Mouse (Mus musculus) adrenal gland, postnatal 4 days (tissue): ENCODE data around the gene Gm13283. TPM values are rescaled to one million over a fixed set of nuclear protein-coding genes. Genes with fewer than 3 reads are reported as not detected.
A peak's percentile ranks its signal among the peaks of the same experiment; 100 is the strongest.
"Not testable (repeated sequence)": the region's sequence is repeated elsewhere in the genome, so short reads cannot be mapped to it uniquely, and the experiment has no call there.

Experiments used
- DNase-seq, 2 experiments: peaks; one replicate each; pipeline ENCODE4 v3.0.0; 2021 to 2022; ENCODE audit warnings: low spot score in 2 of 2, mixed read lengths in 2 of 2
- total RNA-seq, 2 experiments: library from RNA; stranded (reverse); gene quantifications; 2 replicates each; pipeline ENCODE4 v1.2.3; 2021

Gene Gm13283
- total RNA-seq, 2 experiments from 2014 or later: not detected

DNA sequence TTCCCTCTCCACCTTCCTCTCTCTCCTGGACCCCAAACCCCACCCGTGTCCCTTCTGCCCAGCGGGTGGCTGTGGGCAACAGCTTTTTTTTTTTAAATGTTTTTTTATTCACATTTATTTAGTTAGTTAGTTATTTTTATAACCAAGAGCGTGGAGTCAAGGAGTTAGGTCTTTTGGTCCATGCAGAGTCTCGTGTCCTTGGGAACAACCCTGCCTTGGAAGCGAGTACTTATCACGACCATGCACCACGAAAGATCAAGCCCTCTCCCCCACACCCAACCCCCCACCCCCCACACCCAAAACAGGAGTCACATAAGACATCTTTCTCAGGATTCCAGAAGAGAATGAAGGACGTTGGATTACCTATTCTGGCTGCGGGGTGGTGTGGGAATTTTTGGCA is 2.4 kb downstream of the Gm13283 start:
- peak in 1 of 2 experiments; percentile 16 for DNase-seq

DNA sequence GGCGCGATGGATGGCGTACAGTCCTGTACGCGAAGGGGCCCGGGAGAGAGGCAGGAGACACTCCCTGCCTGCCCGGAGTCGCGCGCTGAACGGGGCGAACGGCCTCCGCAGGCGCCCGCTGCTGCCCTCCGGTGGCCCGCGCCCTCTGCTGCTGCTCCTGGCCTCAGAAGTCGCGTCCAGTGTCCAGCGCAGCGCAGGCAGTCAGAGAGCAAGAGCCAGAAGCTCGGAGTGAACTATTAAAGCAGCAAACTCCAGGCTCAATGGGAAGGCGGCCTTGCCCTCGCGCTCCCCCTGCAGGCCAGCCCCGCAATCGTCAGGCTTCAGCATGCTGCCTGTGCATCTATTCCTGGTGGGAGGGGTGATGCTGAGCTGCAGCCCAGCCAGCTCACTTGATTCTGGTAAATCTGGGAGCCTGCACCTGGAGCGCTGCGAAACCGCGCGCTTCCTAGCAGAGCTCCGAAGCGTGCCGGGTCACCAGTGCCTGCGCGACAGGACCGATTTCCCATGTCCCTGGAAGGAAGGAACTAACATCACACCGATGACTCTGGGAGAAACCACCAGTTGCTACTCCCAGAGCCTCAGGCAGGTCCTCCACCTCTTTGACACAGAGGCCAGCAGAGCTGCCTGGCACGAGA is 3.6 kb downstream of the Gm13283 start:
- DNase-seq: peak in 1 of 2 experiments; percentile 18

- not testable (repeated sequence) for DNase-seq
These were observed 13.6 kb downstream of the Gm13283 start, which contains the start of gene Gm13290 for GRCm38 (mm10) chr4:88773534-88773933. TSS of gene Gm13290 (plus strand) at chr4:88773834.

DNA sequence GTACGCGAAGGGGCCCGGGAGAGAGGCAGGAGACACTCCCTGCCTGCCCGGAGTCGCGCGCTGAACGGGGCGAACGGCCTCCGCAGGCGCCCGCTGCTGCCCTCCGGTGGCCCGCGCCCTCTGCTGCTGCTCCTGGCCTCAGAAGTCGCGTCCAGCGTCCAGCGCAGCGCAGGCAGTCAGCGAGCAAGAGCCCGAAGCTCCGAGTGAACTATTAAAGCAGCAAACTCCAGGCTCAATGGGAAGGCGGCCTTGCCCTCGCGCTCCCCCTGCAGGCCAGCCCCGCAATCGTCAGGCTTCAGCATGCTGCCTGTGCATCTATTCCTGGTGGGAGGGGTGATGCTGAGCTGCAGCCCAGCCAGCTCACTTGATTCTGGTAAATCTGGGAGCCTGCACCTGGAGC is 16.7 kb downstream of the Gm13283 start, which contains the start of gene Gm13289:
Gene Gm13289 (plus strand): TSS at position 301 of the 400 bp plus-strand sequence.
- not testable (repeated sequence) for DNase-seq

DNA sequence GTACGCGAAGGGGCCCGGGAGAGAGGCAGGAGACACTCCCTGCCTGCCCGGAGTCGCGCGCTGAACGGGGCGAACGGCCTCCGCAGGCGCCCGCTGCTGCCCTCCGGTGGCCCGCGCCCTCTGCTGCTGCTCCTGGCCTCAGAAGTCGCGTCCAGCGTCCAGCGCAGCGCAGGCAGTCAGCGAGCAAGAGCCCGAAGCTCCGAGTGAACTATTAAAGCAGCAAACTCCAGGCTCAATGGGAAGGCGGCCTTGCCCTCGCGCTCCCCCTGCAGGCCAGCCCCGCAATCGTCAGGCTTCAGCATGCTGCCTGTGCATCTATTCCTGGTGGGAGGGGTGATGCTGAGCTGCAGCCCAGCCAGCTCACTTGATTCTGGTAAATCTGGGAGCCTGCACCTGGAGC is 19.6 kb downstream of the Gm13283 start, which contains the start of gene Gm13272:
Gene Gm13272 (plus strand): TSS at position 301 of the 400 bp plus-strand sequence.
- not testable (repeated sequence) for DNase-seq

DNA sequence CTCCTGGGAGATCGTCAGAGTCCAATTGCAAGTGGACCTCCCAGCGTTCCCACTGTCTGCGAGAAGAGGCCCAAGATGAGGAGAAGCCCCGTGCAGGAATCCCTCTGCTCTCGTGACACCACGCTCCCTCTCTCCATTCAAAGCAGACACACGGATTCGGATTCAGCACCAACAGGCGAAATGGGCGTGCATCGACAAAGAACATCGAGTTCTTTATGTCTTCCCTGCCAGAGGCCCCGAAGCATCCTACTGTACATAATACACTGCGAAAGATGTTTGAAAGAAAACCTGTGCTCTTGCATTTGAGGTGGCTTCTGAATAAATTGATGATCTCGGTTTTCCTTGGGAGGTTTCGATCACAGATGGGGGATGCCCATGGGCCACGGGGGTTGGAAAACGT is 20.4 kb downstream of the Gm13283 start:
- not testable (repeated sequence) for DNase-seq

DNA sequence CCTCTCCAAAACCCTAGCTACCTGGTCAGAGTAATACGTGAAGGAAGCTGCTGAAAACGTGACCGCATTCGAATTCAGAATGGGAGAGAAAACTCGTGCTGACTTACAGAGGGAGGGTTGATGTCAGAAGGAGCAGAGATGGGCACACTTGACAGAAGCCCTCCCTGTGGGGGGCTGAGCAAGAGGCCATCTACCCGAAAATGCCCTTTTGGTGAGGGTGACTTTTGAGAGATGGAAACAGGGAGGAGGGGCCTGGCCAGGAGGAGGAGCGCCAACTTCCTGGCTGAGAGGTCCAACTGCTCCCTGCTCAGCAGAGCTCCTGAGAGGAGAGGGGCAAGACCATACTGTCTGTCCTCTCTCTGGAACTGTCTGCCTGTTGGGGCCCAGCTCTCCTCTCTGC is 21.9 kb downstream of the Gm13283 start, which contains the start of gene Ifnz:
Gene Ifnz (plus strand): TSS at position 301 of the 400 bp plus-strand sequence.
- DNase-seq: not testable (repeated sequence)

GRCm38 (mm10) chr4:88782335-88782734 is 22.4 kb downstream of the Gm13283 start:
- DNase-seq: not testable (repeated sequence)

DNA sequence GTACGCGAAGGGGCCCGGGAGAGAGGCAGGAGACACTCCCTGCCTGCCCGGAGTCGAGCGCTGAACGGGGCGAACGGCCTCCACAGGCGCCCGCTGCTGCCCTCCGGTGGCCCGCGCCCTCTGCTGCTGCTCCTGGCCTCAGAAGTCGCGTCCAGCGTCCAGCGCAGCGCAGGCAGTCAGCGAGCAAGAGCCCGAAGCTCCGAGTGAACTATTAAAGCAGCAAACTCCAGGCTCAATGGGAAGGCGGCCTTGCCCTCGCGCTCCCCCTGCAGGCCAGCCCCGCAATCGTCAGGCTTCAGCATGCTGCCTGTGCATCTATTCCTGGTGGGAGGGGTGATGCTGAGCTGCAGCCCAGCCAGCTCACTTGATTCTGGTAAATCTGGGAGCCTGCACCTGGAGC is 25.5 kb downstream of the Gm13283 start, which contains the start of gene Gm13276:
Gene Gm13276 (plus strand): TSS at position 301 of the 400 bp plus-strand sequence.
- not testable (repeated sequence) for DNase-seq

- peak; percentile 14 to 16 for DNase-seq
These were observed 28.5 kb downstream of the Gm13283 start, which contains the start of gene Gm13277 for GRCm38 (mm10) chr4:88788402-88788801. TSS of gene Gm13277 (plus strand) at chr4:88788632.

DNA sequence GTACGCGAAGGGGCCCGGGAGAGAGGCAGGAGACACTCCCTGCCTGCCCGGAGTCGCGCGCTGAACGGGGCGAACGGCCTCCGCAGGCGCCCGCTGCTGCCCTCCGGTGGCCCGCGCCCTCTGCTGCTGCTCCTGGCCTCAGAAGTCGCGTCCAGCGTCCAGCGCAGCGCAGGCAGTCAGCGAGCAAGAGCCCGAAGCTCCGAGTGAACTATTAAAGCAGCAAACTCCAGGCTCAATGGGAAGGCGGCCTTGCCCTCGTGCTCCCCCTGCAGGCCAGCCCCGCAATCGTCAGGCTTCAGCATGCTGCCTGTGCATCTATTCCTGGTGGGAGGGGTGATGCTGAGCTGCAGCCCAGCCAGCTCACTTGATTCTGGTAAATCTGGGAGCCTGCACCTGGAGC is 31.3 kb downstream of the Gm13283 start, which contains the start of gene Gm13278:
Gene Gm13278 (plus strand): TSS at position 301 of the 400 bp plus-strand sequence.
- not testable (repeated sequence) for DNase-seq

- DNase-seq: peak; percentile 34 to 37
These were observed 34.2 kb downstream of the Gm13283 start, which contains the start of gene Gm13275 for GRCm38 (mm10) chr4:88793936-88794675. TSS of gene Gm13275 (plus strand) at chr4:88794487.

DNA sequence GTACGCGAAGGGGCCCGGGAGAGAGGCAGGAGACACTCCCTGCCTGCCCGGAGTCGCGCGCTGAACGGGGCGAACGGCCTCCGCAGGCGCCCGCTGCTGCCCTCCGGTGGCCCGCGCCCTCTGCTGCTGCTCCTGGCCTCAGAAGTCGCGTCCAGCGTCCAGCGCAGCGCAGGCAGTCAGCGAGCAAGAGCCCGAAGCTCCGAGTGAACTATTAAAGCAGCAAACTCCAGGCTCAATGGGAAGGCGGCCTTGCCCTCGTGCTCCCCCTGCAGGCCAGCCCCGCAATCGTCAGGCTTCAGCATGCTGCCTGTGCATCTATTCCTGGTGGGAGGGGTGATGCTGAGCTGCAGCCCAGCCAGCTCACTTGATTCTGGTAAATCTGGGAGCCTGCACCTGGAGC is 37.2 kb downstream of the Gm13283 start, which contains the start of gene Gm13279:
Gene Gm13279 (plus strand): TSS at position 301 of the 400 bp plus-strand sequence.
- not testable (repeated sequence) for DNase-seq

DNA sequence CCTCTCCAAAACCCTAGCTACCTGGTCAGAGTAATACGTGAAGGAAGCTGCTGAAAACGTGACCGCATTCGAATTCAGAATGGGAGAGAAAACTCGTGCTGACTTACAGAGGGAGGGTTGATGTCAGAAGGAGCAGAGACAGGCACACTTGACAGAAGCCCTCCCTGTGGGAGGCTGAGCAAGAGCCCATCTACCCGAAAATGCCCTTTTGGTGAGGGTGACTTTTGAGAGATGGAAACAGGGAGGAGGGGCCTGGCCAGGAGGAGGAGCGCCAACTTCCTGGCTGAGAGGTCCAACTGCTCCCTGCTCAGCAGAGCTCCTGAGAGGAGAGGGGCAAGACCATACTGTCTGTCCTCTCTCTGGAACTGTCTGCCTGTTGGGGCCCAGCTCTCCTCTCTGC is 39.4 kb downstream of the Gm13283 start, which contains the start of gene Gm13285:
Gene Gm13285 (plus strand): TSS at position 301 of the 400 bp plus-strand sequence.
- DNase-seq: not testable (repeated sequence)

DNA sequence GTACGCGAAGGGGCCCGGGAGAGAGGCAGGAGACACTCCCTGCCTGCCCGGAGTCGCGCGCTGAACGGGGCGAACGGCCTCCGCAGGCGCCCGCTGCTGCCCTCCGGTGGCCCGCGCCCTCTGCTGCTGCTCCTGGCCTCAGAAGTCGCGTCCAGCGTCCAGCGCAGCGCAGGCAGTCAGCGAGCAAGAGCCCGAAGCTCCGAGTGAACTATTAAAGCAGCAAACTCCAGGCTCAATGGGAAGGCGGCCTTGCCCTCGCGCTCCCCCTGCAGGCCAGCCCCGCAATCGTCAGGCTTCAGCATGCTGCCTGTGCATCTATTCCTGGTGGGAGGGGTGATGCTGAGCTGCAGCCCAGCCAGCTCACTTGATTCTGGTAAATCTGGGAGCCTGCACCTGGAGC is 43.0 kb downstream of the Gm13283 start, which contains the start of gene Gm13287:
Gene Gm13287 (plus strand): TSS at position 301 of the 400 bp plus-strand sequence.
- not testable (repeated sequence) for DNase-seq

GRCm38 (mm10) chr4:88805231-88805630 is 45.3 kb downstream of the Gm13283 start, which contains the start of gene Gm13288:
TSS of gene Gm13288 (plus strand) at chr4:88805531.
- not testable (repeated sequence) for DNase-seq

DNA sequence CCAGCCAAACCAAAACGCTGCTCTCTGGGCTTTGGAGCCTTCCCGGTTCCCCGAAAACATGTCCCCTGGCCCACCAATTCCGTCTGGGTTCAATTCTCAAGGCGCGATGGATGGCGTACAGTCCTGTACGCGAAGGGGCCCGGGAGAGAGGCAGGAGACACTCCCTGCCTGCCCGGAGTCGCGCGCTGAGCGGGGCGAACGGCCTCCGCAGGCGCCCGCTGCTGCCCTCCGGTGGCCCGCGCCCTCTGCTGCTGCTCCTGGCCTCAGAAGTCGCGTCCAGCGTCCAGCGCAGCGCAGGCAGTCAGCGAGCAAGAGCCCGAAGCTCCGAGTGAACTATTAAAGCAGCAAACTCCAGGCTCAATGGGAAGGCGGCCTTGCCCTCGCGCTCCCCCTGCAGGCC is 45.8 kb downstream of the Gm13283 start:
- DNase-seq: not testable (repeated sequence)
